Mouse (Mus musculus): Measurements from ENCODE around the gene D430041D05Rik.
A peak's percentile ranks its signal among the peaks of the same experiment; 100 is the strongest.

Gene D430041D05Rik

DNA sequence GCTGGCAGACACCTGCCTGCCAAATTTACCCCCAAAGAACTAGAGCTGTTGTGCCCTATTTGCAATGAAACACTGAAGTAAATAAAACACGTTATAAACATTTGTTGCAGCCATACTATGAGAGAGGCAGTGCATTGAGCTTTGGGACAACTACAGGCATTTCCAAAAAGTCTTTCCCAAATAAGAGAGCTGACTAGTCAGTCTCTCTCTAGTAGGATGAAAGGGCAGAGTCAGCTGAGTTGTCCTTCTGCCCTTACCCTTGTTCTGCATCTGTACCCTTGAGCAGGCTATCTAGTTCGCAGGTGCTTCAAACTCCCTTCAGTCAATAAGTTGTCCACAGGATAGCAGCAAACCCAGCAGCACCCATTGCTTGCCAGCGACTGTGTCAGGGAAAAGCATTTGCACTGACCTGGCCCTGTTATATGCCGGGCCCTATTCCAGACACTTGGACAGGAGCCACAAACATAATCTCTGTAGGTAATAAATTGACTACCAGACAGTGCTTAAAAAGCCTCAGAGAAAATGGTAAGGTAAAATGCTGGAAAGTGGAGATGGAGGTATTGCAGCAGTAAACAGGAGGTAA, at the start of gene D430041D05Rik:
Gene D430041D05Rik (minus strand): TSS at position 51 of the 583 bp plus-strand sequence.
- peak; percentile 67 for DNase-seq

- no peak for DNase-seq
Observed at GRCm38 (mm10) chr2:104460021-104460420, 49.2 kb upstream of the D430041D05Rik start.

GRCm38 (mm10) chr2:104458569-104459332, 47.9 kb upstream of the D430041D05Rik start:
- DNase-seq = no peak

GRCm38 (mm10) chr2:104457106-104457505, 46.3 kb upstream of the D430041D05Rik start:
- DNase-seq = no peak

GRCm38 (mm10) chr2:104450685-104451084, 39.9 kb upstream of the D430041D05Rik start:
- no peak for DNase-seq

GRCm38 (mm10) chr2:104449191-104449590, 38.4 kb upstream of the D430041D05Rik start:
- DNase-seq = no peak

DNA sequence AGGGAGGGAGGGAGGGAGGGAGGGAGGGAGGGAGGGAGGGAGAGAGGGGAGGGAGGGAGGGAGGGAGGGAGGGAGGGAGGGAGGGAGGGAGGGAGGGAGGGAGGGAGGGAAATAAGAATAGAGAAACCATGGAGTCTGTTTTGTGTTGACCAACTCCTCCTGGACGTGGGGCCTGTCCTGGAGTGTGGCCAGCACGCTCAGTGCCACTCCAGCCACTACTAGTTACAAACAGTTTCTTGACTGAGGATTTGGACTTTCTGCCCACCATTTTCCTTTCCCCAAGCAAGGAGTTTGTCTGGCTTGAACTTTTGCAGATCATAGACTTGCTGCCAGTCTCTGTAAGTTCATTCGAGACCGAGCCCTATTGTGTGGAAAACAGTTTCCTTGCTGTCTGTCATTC, 37.4 kb upstream of the D430041D05Rik start:
- no peak for DNase-seq

DNA sequence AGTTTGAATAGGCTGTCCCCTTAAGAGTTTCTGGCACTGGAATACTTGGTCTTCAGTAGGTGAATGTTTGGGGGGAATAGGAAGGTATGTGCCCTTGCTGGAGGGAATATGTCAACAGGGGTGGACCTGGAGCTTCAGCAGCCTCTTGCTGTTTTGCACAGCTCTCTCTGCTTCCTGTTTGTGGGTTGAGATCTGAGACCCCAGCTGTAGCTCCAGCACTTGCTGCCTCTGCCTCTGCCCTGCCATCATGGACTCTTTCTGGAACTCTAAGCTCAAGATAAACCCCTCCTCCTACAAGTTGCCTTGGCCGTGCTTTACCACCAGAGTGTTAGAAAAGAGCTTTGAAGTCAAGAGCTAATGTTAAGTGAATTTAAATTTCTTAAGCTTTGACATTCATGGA, 35.2 kb upstream of the D430041D05Rik start:
- DNase-seq = no peak

- DNase-seq = peak; percentile 78
Observed at GRCm38 (mm10) chr2:104444776-104445175, 34.0 kb upstream of the D430041D05Rik start.

GRCm38 (mm10) chr2:104442341-104442740, 31.5 kb upstream of the D430041D05Rik start:
- no peak for DNase-seq

DNA sequence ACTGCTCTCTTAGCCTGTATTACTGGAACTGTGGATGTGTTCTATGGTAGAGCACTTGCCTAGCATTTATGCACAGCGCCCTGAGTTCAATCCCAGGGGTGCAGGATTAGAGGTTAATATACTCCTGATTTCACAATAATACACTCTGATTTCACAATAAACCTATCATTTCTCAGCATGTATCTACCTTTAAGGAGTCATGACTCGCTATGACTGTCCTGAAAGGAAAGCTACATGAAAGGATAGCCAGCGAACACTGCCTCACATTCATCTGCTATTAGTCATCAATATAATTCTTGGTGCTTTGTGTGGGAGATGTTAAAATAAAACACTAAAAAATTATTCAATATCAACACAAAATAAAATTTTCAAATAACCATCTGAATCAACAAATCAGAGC, 25.4 kb upstream of the D430041D05Rik start:
- DNase-seq = no peak

DNA sequence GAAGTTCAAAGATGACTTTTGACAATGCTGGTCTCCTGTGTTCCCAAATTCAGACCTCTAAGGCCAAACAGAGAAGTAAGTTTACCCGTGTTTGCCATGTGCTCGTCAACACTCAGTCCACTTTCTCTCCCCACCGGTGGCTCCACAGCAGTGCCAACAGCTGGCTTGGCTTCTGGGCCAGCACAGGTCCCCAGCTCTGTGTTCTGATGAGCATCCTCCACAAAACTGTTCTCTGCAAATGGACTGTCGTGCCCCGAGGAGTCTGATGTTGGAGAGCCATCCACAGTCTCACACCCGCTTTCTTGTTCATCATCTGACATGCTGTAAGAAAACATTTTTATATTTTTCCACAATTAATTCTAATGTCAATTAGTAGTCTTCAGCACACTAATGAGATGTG, 20.3 kb upstream of the D430041D05Rik start:
- DNase-seq = no peak

DNA sequence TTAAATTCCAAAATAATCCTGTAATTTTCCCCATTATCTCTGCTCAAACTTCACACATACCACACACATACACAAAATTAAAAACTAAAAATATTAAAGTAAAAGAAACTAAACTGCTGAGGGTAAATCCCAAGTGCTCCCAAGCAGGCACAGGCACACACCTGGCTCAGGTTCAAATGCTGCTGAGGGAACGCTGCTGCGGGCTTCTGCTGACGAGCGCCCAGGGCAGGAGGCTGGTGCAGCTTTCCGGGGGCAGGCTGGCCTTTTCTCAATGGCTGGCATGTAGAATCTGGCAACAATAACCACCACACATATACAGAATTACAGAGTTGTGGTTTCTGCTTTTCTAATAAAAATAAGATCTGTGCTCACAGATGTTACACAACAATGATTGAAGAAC, 19.8 kb upstream of the D430041D05Rik start:
- DNase-seq = no peak

- DNase-seq = no peak
Observed at GRCm38 (mm10) chr2:104426112-104426511, 15.3 kb upstream of the D430041D05Rik start.

- DNase-seq = peak; percentile 69
Observed at GRCm38 (mm10) chr2:104422230-104422629, 11.4 kb upstream of the D430041D05Rik start.

GRCm38 (mm10) chr2:104420805-104421204, 10.0 kb upstream of the D430041D05Rik start:
- DNase-seq = no peak

DNA sequence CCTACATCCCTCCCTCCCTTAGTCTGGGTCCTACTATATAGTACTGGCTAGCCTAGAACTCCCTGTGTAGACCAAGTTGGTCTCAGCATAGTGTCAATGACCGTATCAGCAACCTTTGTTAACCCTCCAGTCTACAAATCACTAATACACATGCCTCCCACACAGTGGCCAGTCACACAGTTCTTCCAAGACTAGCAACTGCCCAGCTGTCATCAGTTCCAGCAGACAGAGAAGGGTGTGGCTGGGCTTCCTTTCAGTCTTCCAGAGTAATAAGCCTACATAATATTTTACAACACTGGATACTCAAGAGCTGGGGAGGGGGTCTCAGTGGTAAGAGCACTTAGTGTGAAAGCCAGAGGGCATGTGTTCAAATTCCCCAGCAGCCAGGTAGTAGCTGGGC, 9.2 kb upstream of the D430041D05Rik start:
- no peak for DNase-seq

DNA sequence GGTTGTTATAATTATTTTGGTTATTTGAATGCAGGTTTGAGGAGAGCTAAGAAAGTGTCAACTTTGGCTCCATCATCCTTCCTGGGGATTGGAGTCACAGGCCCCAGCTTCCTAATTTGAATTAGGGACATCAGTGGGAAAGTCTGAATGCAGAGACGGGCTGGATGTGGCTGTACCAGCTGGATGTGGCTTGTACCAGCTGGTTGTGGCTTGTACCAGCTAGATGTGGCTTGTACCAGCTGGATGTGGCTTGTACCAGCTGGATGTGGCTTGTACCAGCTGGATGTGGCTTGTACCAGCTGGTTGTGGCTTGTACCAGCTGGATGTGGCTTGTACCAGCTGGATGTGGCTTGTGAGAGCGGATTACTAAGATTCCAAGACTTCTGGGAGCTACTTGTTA, 8.6 kb upstream of the D430041D05Rik start:
- DNase-seq = no peak

GRCm38 (mm10) chr2:104413011-104413410, 2.2 kb upstream of the D430041D05Rik start:
- DNase-seq = no peak

GRCm38 (mm10) chr2:104412496-104412895, 1.7 kb upstream of the D430041D05Rik start:
- DNase-seq = no peak

- DNase-seq = no peak
Observed at GRCm38 (mm10) chr2:104411806-104412205, 993 bp upstream of the D430041D05Rik start.

DNA sequence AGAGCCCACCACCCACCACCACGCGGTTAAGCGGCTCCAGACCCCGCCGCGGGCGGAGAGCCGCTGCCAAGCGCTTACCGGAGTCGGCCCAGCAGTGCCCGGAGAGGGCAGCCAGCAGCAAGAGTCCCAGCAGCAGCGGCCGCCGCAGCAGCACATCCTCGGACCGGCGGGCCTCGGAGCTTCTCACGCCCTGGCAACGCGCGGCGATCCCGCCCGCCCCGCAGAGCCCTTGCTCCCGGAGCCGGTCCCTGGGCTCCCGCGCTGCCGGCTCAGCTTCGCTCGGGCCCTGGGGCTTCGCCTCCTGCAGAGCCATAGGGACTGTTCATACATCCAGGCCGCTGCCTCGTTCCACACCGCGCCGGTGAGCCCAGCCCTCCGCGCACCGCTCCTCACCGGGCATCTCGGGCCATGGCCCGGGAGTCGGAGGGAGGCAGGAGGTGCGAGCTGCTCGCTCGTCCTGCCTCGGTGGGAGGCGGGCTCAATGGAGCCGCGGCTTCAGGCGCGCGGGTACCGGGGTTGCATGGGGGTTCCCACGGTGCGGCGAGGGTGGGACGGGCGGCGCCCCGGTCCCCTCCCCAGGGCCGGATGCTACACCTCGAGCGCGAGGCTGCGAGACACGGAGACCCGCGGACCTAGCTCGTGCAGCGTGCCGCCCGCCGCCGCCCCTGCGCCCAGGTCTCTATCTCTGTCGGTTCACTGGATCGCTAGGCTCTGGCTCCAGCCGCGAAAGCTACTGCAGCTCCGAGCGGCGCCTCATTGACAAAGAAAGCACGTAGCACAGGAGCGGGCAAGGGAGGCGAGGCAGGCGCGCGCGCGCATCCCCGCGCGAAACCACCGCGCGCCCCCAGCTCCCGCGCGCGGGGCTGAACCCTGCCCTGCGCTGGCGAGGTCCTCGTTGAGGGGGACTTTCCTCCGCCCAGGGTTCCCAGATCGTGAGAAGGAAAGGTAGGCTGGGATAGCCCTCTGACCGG, 677 bp downstream of the D430041D05Rik start:
- DNase-seq = peak; percentile 68

GRCm38 (mm10) chr2:104408351-104408750, 2.5 kb downstream of the D430041D05Rik start:
- no peak for DNase-seq
